Mouse (Mus musculus) heart, embryonic 13.5 days (tissue): ENCODE measurements around the gene Afap1. TPM values are rescaled to one million over a fixed set of nuclear protein-coding genes. Genes with fewer than 3 reads are reported as not detected.

Experiments
- ATAC-seq: fragments of 200-750 bp; cut with Nextera tagmentation; 2 replicates; pipeline ENCODE4 v1.8.0; 2017; ENCODE audit warnings: moderate TSS enrichment; ENCODE audit not compliant: insufficient number of reproducible peaks, low FRiP score, low TSS enrichment; ENCODE audit errors: extremely low read depth
- H3K27ac ChIP-seq: fragments of 300-500 bp; sonication (generic); replicated peaks from 2 replicates; pipeline ENCODE4 v1.5.1; 2015; ENCODE audit warnings: moderate library complexity, mild to moderate bottlenecking, inconsistent platforms
- H3K27me3 ChIP-seq: fragments of 300-500 bp; sonication (generic); replicated peaks from 2 replicates; pipeline ENCODE4 v1.6.1; 2015; ENCODE audit warnings: mild to moderate bottlenecking, inconsistent platforms
- H3K36me3 ChIP-seq: fragments of 300-500 bp; sonication (generic); 2 replicates; pipeline ENCODE4 v1.6.1; 2015; ENCODE audit warnings: mild to moderate bottlenecking, inconsistent platforms
- H3K4me1 ChIP-seq: fragments of 300-500 bp; sonication (generic); 2 replicates; pipeline ENCODE4 v1.6.1; 2015; ENCODE audit warnings: inconsistent platforms
- H3K4me2 ChIP-seq: fragments of 300-500 bp; sonication (generic); 2 replicates; pipeline ENCODE4 v1.6.1; 2015; ENCODE audit warnings: inconsistent platforms, mild to moderate bottlenecking, moderate library complexity
- H3K4me3 ChIP-seq: fragments of 300-500 bp; sonication (generic); 2 replicates; pipeline ENCODE4 v1.5.1; 2015; ENCODE audit warnings: moderate library complexity, mild to moderate bottlenecking, inconsistent platforms
- H3K9ac ChIP-seq: fragments of 300-500 bp; sonication (generic); 2 replicates; pipeline ENCODE4 v1.6.1; 2015; ENCODE audit warnings: inconsistent platforms, mild to moderate bottlenecking, moderate library complexity
- H3K9me3 ChIP-seq: fragments of 300-500 bp; sonication (generic); 2 replicates; pipeline ENCODE4 v1.6.1; 2016; ENCODE audit warnings: inconsistent platforms
- WGBS: fragments of 180-500 bp; shearing (Covaris S2); methylation state at CpG from one replicate; pipeline ENCODE4 v1.1.7; 2015; ENCODE audit warnings: mixed read lengths; 5-methylcytosine and 5-hydroxymethylcytosine counted together
- polyA plus RNA-seq: library from polyadenylated mRNA; unstranded; fragments of >200 nt; fragmentation: Nextera tagmentation; extraction: Ambion mirVana; gene quantifications from 2 replicates; pipeline ENCODE4 v1.2.1, GENCODE M21; 2015

Afap1 gene
- polyA plus RNA-seq, 1 experiment from 2014 or later: 26.9 TPM

GRCm38 (mm10) chr5:35960168-35960567 is 67.0 kb downstream of the Afap1 start:
- no peak overlapping the region for H3K4me2 ChIP-seq
- ATAC-seq: no peak
- no peak overlapping the region for H3K27ac ChIP-seq
- no peaks in the 10 kb centered on the region for H3K9me3 ChIP-seq
- WGBS: 78% methylated on average over 7 of the region's 8 CpGs
- no peak overlapping the region for H3K9ac ChIP-seq
- H3K4me1 ChIP-seq: peaks cover 30% of the 10 kb centered on the region
- no peaks in the 10 kb centered on the region for H3K27me3 ChIP-seq
- peaks cover 89% of the 10 kb centered on the region for H3K36me3 ChIP-seq
- no peak overlapping the region for H3K4me3 ChIP-seq

DNA sequence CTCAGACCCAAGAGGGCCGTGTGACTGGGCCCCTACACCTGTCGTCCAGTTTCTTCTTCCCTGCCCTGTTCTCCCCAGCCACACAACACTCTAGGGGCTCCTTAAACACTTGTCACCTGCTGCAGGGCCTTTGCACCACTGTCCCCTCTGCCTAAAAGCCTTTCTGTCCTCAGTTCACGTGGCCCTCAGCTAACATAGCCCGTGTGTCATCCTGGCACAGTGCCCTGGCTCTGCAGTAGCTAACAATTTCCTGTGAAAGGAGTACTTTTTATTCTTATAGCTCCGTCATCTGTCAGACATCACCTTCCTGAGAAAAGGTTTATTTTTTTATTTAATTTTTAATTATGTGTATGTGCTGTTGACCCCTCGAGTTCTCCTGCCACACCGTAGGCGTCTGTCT is 68.2 kb downstream of the Afap1 start:
- no peak overlapping the region for H3K9ac ChIP-seq
- WGBS: 65% methylated on average over 8 of the region's 8 CpGs

DNA sequence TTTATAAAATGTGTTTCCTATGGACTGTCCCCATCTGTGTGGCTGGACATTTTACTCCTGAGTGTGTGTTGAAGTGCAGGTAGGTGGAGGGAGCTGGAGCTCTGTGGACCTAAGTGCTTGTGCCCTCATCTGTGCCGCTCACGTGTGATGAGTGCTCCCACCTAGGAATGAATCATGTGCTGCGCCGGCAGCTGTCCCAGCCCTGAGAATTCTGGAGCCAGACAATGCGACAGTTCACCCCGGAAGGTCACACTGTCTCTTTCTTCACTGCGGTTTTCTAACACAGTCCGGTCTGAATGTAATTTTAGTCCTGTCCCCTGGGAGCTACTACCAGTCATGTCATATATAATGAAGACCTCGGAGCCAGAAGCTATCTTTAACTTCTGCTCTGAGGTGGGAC is 70.5 kb downstream of the Afap1 start:
- 61% methylated on average over 9 of the region's 9 CpGs for WGBS
- peak overlapping the region; percentile 73 for H3K27ac ChIP-seq

More for the DNA sequence above, 68.2 kb downstream of the Afap1 start:
- peaks cover 30% of the 10 kb centered on the region for H3K4me1 ChIP-seq
- no peak for ATAC-seq
- no peaks in the 10 kb centered on the region for H3K9me3 ChIP-seq
- H3K36me3 ChIP-seq: peaks cover 89% of the 10 kb centered on the region
- no peak overlapping the region for H3K4me3 ChIP-seq
- 0 out of 2 replicates have a peak overlapping the region, but pooled peaks have one; percentile 12 for H3K27ac ChIP-seq
- no peak overlapping the region for H3K4me2 ChIP-seq
- H3K27me3 ChIP-seq: no peaks in the 10 kb centered on the region

DNA sequence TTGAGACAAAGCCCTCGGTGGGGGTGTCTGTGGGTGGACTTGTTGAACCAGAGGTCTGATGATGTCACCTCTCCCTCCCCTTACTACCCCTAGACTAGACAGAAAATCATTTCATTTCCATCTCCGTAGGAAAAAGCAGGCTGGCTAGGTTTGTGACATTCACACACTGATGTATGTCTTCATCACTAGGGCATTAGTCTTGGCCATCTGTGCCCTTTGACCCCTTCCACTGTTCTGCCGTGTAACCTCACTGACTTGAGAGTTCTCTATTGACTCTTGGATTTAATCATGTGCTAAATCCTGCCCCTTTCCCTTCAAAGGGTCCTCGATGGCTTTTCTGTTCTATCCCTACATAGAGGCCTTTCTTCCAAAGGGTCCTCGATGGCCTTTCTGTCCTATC is 71.9 kb downstream of the Afap1 start:
- 78% methylated on average over 5 of the region's 5 CpGs for WGBS
- Histone ChIP-seq H3K36me3 (peaks cover 99% of the 10 kb centered on the region), H3K4me1 (peaks cover 42% of the 10 kb centered on the region)

More for the DNA sequence above, 70.5 kb downstream of the Afap1 start:
- Histone ChIP-seq H3K4me1 (peaks cover 35% of the 10 kb centered on the region), H3K4me2 (no peak overlapping the region), H3K9me3 (no peaks in the 10 kb centered on the region), H3K27me3 (no peaks in the 10 kb centered on the region), H3K4me3 (no peak overlapping the region), H3K9ac (no peak overlapping the region), H3K36me3 (peaks cover 90% of the 10 kb centered on the region)
- ATAC-seq: no peak

GRCm38 (mm10) chr5:35969857-35970256 is 76.7 kb downstream of the Afap1 start:
- Histone ChIP-seq H3K4me1 (peaks cover 49% of the 10 kb centered on the region), H3K9ac (no peak overlapping the region), H3K4me3 (no peak overlapping the region), H3K36me3 (peaks cover 83% of the 10 kb centered on the region), H3K9me3 (no peaks in the 10 kb centered on the region), H3K27me3 (no peaks in the 10 kb centered on the region), H3K4me2 (no peak overlapping the region), H3K27ac (no peak overlapping the region)
- no peak for ATAC-seq
- WGBS: 65% methylated on average over 3 of the region's 3 CpGs

More for the DNA sequence above, 71.9 kb downstream of the Afap1 start:
- no peak overlapping the region for H3K27ac ChIP-seq
- H3K27me3 ChIP-seq: no peaks in the 10 kb centered on the region
- no peaks in the 10 kb centered on the region for H3K9me3 ChIP-seq
- H3K4me2 ChIP-seq: no peak overlapping the region
- no peak for ATAC-seq
- no peak overlapping the region for H3K4me3 ChIP-seq
- no peak overlapping the region for H3K9ac ChIP-seq

GRCm38 (mm10) chr5:35970380-35971105 is 77.4 kb downstream of the Afap1 start:
- no peaks in the 10 kb centered on the region for H3K9me3 ChIP-seq
- H3K4me3 ChIP-seq: no peak overlapping the region
- no peaks in the 10 kb centered on the region for H3K27me3 ChIP-seq
- H3K36me3 ChIP-seq: peaks cover 82% of the 10 kb centered on the region
- WGBS: 63% methylated on average over 12 of the region's 12 CpGs
- ATAC-seq: no peak
- 0 out of 2 replicates have a peak overlapping the region, but pooled peaks have one; percentile 39 for H3K9ac ChIP-seq
- H3K27ac ChIP-seq: peak overlapping the region; percentile 52
- no peak overlapping the region for H3K4me2 ChIP-seq
- H3K4me1 ChIP-seq: peaks cover 55% of the 10 kb centered on the region

DNA sequence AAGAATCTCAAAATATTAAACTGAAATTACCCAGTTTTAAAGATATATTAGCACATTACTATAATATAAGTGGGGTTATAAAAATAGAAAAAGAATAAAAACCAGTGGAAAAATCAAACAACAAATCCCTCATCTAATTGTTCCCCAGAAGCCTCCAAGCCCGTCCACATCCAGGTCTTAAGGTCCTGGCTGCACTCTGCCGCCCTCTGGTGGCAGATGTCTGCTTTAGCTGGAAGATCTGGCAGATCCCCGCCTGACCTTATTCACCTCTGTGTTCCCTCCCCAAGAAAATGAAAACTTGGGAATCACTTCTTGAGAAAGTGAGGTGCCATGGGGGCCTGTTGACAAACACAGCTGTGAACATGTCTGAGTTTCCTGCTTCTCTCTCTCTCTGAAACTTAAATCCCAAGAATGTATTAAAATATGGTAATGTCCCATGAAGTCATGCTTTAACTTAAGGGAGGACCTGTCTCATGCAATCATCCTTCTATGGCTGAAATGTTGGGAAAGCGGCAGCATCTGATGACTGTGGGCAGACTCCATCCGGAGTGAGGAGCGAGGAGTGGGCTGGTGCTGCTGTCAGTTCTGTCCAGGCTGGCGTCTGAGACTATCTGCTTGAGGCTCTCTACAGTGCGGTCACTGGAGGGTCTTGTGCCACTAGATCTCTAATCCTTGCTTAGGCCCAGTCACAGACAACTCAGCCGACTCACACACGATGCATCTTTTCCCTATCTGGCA is 78.9 kb downstream of the Afap1 start:
- WGBS: 59% methylated on average over 10 of the region's 10 CpGs
- Histone ChIP-seq H3K4me3 (no peak overlapping the region), H3K27ac (peak overlapping the region; percentile 87; the same call in 1 of the 2 replicates), H3K36me3 (peaks cover 79% of the 10 kb centered on the region), H3K4me2 (no peak overlapping the region), H3K27me3 (no peaks in the 10 kb centered on the region), H3K4me1 (peaks cover 59% of the 10 kb centered on the region), H3K9me3 (no peaks in the 10 kb centered on the region), H3K9ac (peak overlapping the region; percentile 28; the same call in 1 of the 2 replicates)
- no peak for ATAC-seq

- H3K4me1 ChIP-seq: peaks cover 59% of the 10 kb centered on the region
Observed at GRCm38 (mm10) chr5:35972739-35973138, 79.6 kb downstream of the Afap1 start.

DNA sequence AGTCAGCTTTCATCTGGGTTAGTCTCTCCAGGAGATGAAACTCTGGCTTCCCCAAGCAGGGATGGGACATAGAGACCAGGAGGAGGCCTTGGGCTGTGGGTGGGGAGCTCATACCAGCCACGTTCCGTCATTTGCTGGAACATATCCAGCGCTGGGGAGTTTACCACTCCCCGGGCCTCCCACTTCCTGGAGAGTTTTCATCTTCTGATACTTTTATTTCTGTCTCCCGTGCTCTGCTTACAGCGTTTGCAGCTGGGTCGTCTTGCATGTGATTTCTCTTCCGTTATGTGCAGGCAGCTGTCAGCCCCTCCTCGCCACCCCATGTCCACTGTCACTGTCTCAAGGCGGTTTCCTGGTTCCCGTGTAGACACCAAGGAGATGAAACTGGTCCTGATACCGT is 80.7 kb downstream of the Afap1 start:
- Histone ChIP-seq H3K27me3 (no peaks in the 10 kb centered on the region), H3K4me3 (peak overlapping the region; percentile 24; the same call in 1 of the 2 replicates), H3K36me3 (peaks cover 79% of the 10 kb centered on the region), H3K9ac (peak overlapping the region; percentile 33), H3K9me3 (no peaks in the 10 kb centered on the region), H3K4me2 (peak overlapping the region; percentile 58), H3K27ac (peak overlapping the region; percentile 87), H3K4me1 (peaks cover 53% of the 10 kb centered on the region)
- peak; percentile 44; the same call in 1 of the 2 replicates for ATAC-seq
- WGBS: 24% methylated on average over 12 of the region's 12 CpGs

More at GRCm38 (mm10) chr5:35972739-35973138, 79.6 kb downstream of the Afap1 start:
- H3K9me3 ChIP-seq: no peaks in the 10 kb centered on the region
- no peak for ATAC-seq
- peak overlapping the region; percentile 87 for H3K27ac ChIP-seq
- H3K27me3 ChIP-seq: no peaks in the 10 kb centered on the region
- peaks cover 79% of the 10 kb centered on the region for H3K36me3 ChIP-seq
- H3K4me2 ChIP-seq: no peak overlapping the region
- 46% methylated on average over 7 of the region's 7 CpGs for WGBS
- H3K4me3 ChIP-seq: no peak overlapping the region
- peak overlapping the region; percentile 33 for H3K9ac ChIP-seq

GRCm38 (mm10) chr5:35974265-35974664 is 81.1 kb downstream of the Afap1 start:
- Histone ChIP-seq H3K36me3 (peaks cover 79% of the 10 kb centered on the region), H3K9ac (peak overlapping the region; percentile 33), H3K27ac (peak overlapping the region; percentile 87), H3K27me3 (no peaks in the 10 kb centered on the region), H3K4me1 (peaks cover 53% of the 10 kb centered on the region), H3K4me3 (peak overlapping the region; percentile 24; the same call in 1 of the 2 replicates), H3K9me3 (no peaks in the 10 kb centered on the region), H3K4me2 (peak overlapping the region; percentile 58)
- WGBS: 47% methylated on average over 15 of the region's 15 CpGs
- ATAC-seq: no peak

- Histone ChIP-seq H3K27me3 (no peaks in the 10 kb centered on the region), H3K27ac (no peak overlapping the region), H3K9me3 (no peaks in the 10 kb centered on the region), H3K4me1 (peaks cover 41% of the 10 kb centered on the region), H3K36me3 (peaks cover 76% of the 10 kb centered on the region), H3K9ac (no peak overlapping the region), H3K4me2 (no peak overlapping the region), H3K4me3 (no peak overlapping the region)
- WGBS: 11% methylated on average over 5 of the region's 5 CpGs
- ATAC-seq: no peak
Observed at GRCm38 (mm10) chr5:35975681-35976080, 82.6 kb downstream of the Afap1 start.
